Mouse (Mus musculus) frontal cortex, postnatal 10 days (tissue): ENCODE results near the gene Guca2b.
"Not testable (repeated sequence)": the region's sequence is repeated elsewhere in the genome, so short reads cannot be mapped to it uniquely, and the experiment has no call there.

Experiments used
- DNase-seq, 2 experiments: peaks; one replicate each; pipeline ENCODE4 v3.0.0; 2022; ENCODE audit warnings: low spot score in 2 of 2, mixed read lengths in 1 of 2

Guca2b gene

GRCm38 (mm10) chr4:119657011-119657410 is 1.7 kb downstream of the Guca2b start:
- DNase-seq = no peak

DNA sequence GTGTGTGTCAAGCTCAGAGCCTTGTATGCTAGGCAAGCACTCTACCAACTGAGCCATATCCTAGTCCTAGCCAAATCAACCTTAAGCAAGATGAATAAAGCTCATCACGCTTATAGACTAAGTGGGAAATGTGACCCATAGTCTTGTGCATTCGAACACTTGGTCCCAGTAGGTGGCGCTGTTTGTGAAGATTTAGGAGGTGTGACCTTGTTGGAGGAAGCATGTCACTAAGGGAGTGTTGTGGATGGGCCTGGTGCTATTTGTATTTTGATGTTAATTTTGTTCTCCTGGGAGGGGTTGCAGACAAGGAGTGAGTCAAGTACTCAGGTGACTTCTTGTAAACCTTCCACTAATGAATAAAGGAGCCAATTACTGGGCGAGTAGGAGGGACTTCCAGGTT is 16.1 kb downstream of the Guca2b start:
- DNase-seq = no peak

DNA sequence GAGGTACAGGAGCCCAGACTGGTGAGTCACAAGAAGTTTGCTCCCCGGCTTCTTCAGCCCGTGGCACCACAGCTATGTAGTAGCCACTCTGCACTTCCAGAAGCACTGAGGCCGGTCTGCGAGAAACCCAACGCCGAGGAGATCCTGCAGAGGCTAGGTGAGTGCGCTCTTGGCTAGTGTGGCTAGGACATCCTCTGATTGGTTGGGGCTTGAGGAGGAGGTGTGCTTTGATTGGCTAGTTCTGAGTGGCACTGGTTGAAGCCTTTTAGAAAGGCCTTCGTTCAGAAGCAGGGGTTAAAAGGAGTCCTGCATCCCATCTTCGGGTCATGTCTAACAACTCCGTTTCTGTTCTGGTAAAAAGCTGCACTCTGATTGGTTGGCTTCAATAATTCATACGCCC is 20.1 kb downstream of the Guca2b start:
- no peak for DNase-seq

- no peak for DNase-seq
Measured at GRCm38 (mm10) chr4:119637946-119638345, 20.8 kb downstream of the Guca2b start.

DNA sequence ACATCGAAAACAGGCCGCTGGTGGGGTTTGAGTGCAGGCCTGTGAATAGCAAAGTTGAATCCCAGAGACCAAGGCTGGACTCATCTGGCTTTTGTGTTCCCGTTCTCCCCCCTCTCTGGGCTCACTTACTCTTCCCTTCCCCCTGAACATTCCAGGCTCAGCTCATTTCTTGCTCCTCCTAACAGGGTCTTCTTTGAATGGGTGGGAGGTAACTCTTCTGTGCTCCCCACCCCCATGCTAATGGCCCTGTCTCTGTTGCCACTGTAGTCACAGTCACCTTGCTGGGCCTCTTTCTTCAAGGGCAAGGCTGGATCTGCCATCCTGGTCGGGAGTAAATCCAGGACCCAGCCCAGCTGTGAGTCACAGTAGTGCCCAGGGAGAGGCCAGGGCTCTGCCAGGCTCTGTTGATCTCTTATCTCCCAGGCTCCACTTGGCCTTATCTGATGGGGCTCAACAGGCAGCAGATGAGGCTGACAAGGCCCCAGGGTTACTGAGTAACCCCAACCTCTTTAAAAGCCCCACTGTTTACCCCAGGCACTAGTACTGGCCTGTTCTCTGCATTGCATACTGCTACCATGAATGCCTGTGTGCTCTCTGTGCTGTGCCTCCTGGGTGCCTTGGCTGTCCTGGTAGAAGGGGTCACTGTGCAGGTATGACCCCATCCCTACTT is 21.4 kb downstream of the Guca2b start, which contains the start of gene Guca2a:
TSS of gene Guca2a (plus strand) at position 529 of the 670 bp plus-strand sequence.
- DNase-seq = no peak

- no peak for DNase-seq
Measured at GRCm38 (mm10) chr4:119636731-119637130, 22.0 kb downstream of the Guca2b start.

DNA sequence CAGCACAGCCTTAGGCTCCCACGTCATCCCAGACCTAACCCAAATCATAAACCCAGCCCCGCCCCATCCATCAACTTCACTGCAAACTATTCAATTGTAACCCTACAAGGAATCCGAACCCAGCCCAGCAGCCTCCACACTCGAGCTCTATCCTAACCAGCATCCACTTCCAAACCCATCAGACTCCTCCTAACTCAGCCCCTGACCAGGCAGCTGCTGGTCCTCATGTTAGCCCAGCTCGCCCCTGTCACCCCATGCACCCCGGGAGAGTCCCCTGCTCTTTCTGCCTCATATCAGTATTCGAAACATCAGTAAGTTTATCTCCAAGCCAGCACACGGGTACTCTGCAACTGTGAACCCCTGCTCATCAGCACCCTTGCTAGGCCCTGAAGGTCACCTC is 23.1 kb downstream of the Guca2b start:
- no peak for DNase-seq

DNA sequence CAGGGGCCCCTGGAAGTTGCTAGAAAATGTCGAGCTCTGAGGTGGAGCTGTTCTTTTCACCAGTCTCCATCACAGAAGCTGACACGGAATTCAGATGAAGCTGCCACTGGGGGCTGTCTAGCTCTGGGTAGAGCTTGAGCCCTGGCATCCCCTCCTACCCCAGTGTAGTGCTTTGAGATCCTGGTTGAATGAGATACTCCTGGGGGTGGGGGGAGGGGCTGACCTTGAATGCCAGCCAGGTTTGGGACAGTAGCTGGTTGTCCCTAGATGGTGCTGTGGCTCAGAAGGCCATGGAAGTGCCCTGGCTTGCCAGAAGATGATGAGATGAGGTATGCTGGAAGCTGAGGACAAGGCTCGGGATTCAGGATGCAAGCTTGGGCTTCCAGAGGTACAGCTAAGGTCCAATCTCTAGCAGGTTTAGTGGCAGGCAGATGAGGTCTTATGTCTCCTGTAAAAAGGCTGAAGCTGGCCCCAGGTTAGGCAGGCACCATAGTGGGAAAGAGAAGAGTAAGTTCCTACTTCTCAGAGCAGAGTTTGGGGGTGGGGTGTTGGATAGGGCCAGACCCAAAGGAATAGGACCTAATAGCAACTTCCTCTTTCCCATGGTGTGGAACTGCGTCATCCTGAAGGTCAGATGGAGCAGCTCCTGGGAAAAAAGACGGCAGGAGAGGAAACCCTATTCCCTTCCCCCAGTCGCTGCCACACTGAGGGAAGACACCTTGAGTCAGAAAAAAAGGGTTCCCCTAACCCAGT is 23.7 kb downstream of the Guca2b start:
- DNase-seq = no peak

DNA sequence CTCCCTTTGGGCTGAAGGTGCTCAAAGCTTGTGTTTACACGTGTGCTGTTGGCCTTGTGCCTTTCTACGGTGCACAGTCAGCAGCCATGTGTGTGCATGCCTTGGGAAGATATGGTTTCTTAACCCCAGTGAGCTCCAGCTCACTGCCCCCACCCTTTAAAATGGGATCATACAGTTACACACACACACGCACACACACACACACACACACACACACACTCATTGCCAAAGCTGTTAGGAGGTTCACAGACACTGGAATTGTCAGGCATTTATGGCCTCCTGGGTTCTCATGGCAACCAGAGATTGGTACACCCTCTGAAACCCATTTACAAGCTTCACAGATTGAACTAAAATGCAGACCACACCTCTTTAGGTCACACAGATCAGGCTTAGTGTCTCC is 24.8 kb downstream of the Guca2b start:
- DNase-seq = no peak

- DNase-seq = no peak
Measured at GRCm38 (mm10) chr4:119633342-119633741, 25.4 kb downstream of the Guca2b start.

GRCm38 (mm10) chr4:119632721-119633120 is 26.0 kb downstream of the Guca2b start:
- DNase-seq = no peak

DNA sequence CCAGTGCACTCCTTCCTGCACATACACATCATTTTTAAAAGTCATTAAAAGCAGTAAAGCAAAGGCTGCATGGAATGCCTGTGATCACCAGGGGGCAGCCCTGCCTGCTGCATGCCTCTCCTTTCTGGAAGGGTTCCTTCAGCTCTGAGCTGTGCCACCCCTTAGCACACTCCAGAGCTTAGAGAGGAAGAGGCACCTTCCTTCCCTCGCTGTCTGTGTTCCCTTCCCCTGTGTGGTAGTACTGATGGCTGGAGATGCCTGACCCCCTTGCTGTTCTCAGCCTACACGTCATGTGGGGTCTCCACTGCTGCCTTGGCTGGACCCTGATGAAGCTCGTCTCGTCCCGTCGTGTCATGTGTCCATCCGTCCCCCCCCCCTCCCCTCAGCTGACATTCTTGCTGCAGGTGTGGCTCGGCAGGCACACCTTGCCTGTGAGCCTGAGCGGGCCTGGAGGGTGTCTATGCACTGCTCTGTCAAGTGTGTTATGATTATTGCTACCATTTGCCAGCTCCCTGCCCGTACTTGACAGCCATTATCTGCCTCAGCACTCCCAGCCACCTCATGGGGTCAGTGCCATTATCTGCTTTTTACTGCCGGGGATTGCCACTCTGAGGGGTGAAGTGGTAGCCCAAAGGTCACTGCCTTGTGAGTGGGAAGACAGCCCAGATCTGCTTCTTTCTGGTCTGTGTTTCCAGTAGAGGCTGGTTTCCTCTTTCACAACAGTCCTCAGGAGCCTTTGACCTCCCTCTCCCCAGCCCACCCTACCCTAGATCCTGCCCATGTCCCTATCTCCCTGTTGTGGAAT is 27.4 kb downstream of the Guca2b start:
- peak in 1 of 2 experiments; percentile 49 for DNase-seq

DNA sequence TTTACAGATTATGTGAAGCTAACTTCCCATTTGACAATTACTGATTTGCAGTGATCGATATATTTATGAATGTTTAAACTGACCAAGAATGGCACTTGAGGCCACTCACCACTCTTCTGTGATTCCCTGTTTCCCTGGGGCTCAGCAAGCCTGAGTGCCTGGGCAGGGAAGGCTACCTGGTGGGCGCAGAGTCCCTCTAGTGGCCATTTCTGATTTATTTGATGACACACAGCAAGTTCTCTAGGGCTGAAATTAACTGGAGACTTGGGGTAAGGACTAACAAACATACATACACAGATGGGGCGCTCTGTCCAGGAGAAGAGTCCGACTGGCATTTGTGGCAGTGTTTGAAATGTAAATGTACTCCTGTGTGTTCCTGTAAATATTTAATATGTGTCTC is 30.4 kb downstream of the Guca2b start:
- DNase-seq = not testable (repeated sequence)

DNA sequence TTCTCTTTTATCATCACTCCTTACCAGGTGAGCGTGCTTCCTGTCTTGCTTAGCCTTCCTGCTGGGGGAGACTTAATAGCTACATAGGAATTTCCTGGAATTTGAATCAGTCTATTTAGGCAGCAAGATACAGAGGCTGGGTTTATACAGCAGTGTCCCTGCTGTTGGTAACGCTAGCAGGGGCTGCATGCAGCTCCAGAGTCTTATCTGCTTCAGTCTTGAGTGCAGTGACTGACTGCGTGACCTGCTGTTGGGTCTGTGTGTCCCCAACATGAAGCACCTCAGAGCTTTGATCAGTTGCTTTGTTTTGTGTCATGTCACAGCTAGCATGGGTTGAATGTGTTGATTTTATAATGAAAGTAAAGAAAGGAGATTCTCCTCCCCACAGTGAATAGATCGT is 31.4 kb downstream of the Guca2b start:
- no peak for DNase-seq

DNA sequence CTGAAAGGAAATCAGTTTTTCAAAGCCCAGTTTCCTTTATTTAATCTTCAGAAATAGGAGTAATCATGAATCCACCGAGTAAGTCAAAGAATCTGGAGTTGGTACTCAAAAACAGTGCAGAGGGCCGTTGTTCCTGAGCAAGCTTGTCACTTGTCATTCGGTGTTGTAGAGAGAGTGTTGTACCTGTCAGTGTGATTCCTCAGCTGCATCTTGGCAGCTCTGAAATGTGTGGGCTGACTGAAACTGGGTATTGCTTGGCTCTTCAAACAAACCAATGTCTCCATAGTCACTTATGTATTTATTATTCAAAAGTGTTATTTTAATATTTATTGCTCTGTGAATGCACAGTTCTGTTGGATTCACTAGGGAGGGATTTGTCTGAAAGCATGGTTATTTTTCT is 31.9 kb downstream of the Guca2b start:
- DNase-seq = no peak

DNA sequence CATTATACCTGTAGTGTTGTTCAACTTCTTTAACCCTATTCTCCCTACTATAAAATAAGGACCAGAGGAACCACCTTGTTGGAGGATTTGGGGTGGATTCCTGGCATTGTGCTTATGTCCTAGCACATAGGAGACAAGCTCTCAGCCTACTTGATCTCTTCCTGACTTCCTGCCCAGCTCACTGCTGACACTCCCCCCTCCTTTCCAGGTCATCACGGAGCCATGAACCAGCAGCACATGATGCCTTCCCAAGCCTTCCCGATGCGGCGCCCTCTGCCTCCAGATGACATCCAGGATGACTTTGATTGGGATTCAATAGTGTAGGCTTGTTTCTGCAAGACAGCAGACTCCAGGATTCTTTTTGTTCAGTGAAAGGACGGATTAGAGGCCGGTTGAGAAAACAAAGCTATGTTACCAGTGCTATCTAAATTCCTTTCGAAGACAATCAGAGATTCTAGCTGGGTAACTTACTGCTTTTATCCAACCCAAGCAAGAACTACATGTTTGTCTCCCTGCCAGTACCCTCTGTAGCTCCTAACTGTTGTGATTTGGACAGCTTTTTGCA is 32.6 kb downstream of the Guca2b start:
- DNase-seq = no peak

- no peak for DNase-seq
Measured at GRCm38 (mm10) chr4:119614724-119615123, 44.0 kb downstream of the Guca2b start.

DNA sequence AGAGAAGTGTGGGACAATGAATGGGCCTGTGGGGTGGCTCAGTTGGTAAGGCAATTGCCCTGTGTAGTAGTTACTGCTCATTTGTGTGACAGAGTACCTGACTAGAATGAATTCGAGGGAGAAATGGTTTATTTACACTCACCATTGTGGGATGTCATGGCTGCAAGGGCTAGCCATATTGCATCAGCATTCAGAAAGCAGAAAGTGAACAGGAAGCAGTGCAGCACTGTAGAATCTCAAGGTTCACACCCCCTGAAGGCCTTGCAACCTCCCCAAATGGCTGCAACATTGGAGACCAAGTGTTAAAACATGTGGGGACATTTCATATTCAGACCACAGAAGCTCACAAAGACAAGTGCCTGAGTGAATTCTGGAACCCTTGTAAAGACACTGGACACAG is 44.7 kb downstream of the Guca2b start:
- DNase-seq = no peak

GRCm38 (mm10) chr4:119609488-119609887 is 49.3 kb downstream of the Guca2b start:
- DNase-seq = no peak
